Mouse (Mus musculus) adrenal gland, adult (tissue): Measurements from ENCODE around the gene Nxn.

Experiments used
- DNase-seq, 2 experiments: peaks; one replicate each; pipeline ENCODE4 v3.0.0; 2022 to 2023; ENCODE audit warnings: low spot score in 1 of 2; ENCODE audit not compliant: inconsistent age in 2 of 2

Gene Nxn

GRCm38 (mm10) chr11:76309868-76310267 lies 89.1 kb downstream of the Nxn start:
- DNase-seq = peak in 1 of 2 experiments; percentile 43

GRCm38 (mm10) chr11:76309072-76309471 lies 89.9 kb downstream of the Nxn start:
- DNase-seq = no peak

GRCm38 (mm10) chr11:76306769-76307168 lies 92.2 kb downstream of the Nxn start:
- no peak for DNase-seq

GRCm38 (mm10) chr11:76305571-76305970 lies 93.4 kb downstream of the Nxn start:
- DNase-seq = no peak

GRCm38 (mm10) chr11:76303368-76303767 lies 95.6 kb downstream of the Nxn start:
- DNase-seq = no peak

GRCm38 (mm10) chr11:76300862-76301261 lies 98.1 kb downstream of the Nxn start:
- no peak for DNase-seq

- no peak for DNase-seq
Observed at GRCm38 (mm10) chr11:76298457-76299000, 100.4 kb downstream of the Nxn start.

- peak; percentile 59 to 71 for DNase-seq
Observed at GRCm38 (mm10) chr11:76297252-76297651, 101.7 kb downstream of the Nxn start.

GRCm38 (mm10) chr11:76294836-76295235 lies 104.1 kb downstream of the Nxn start:
- DNase-seq = no peak

- DNase-seq = no peak
Observed at GRCm38 (mm10) chr11:76294078-76294477, 104.9 kb downstream of the Nxn start.

- peak; percentile 43 to 77 for DNase-seq
Observed at GRCm38 (mm10) chr11:76292831-76293230, 106.1 kb downstream of the Nxn start.

GRCm38 (mm10) chr11:76292398-76292797 lies 106.5 kb downstream of the Nxn start:
- DNase-seq = peak; percentile 76 to 92

- no peak for DNase-seq
Observed at GRCm38 (mm10) chr11:76291960-76292359, 107.0 kb downstream of the Nxn start.

- no peak for DNase-seq
Observed at GRCm38 (mm10) chr11:76290367-76290766, 108.6 kb downstream of the Nxn start.

GRCm38 (mm10) chr11:76288645-76289044 lies 110.3 kb downstream of the Nxn start:
- no peak for DNase-seq

- DNase-seq = peak in 1 of 2 experiments; percentile 46
Observed at GRCm38 (mm10) chr11:76287301-76287700, 111.6 kb downstream of the Nxn start.

GRCm38 (mm10) chr11:76286534-76287126 lies 112.3 kb downstream of the Nxn start:
- DNase-seq = no peak

GRCm38 (mm10) chr11:76285431-76286075 lies 113.4 kb downstream of the Nxn start:
- DNase-seq = peak; percentile 67 to 83

GRCm38 (mm10) chr11:76283841-76284240 lies 115.1 kb downstream of the Nxn start:
- DNase-seq = peak in 1 of 2 experiments; percentile 70

GRCm38 (mm10) chr11:76279971-76280370 lies 119.0 kb downstream of the Nxn start:
- DNase-seq = no peak

- DNase-seq = no peak
Observed at GRCm38 (mm10) chr11:76278960-76279852, 119.7 kb downstream of the Nxn start.
